Mouse (Mus musculus) megakaryocyte-erythroid progenitor cell, adult 5-6 weeks (primary cell): ENCODE measurements at regions not wholly inside any gene's neighbourhood (a gene's known extent, or its start where the extent isn't known, plus 50 kb on each side); places are given as distances from the start of the nearest gene placed in this dataset.
A peak's percentile ranks its signal among the peaks of the same experiment; 100 is the strongest.
"Not testable (repeated sequence)": the region's sequence is repeated elsewhere in the genome, so short reads cannot be mapped to it uniquely, and the experiment has no call there.

Experiments used
- ATAC-seq: replicated peaks from 2 replicates; pipeline ENCODE4 v1.8.0; 2016; ENCODE audit warnings: mild to moderate bottlenecking, inconsistent platforms; ENCODE audit not compliant: severe bottlenecking, poor library complexity, low FRiP score, low TSS enrichment

DNA sequence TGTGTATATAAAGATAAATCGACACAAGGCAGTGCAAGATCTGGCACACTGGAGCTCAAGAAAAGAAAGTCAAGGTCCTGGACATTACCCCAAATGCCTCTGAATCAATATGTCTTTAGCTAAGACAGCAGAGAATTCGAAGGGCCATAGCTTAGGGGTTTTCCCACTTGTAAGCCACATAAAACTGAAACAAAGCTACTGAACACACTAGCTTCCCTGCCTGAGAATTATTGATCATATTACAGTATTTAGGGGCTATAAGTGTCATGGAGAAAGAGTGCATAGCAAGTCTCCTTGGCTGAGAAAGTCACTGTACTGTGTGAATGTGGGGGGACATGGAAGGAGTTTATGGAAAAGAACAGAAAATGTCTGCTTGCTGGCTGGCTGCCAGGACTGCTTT lies 207.3 kb upstream of the Htr1f start:
- 0 out of 2 replicates have a peak, but pooled peaks have one; percentile 41 for ATAC-seq

- no peak for ATAC-seq
Measured at GRCm38 (mm10) chr16:65315052-65315451, 205.3 kb upstream of the Pou1f1 start.

GRCm38 (mm10) chr16:65332412-65332811 lies 187.9 kb upstream of the Pou1f1 start:
- no peak for ATAC-seq

GRCm38 (mm10) chr16:65339225-65339624 lies 181.1 kb upstream of the Pou1f1 start:
- ATAC-seq: no peak

- ATAC-seq: no peak
Measured at GRCm38 (mm10) chr16:65359881-65360280, 160.4 kb upstream of the Pou1f1 start.

DNA sequence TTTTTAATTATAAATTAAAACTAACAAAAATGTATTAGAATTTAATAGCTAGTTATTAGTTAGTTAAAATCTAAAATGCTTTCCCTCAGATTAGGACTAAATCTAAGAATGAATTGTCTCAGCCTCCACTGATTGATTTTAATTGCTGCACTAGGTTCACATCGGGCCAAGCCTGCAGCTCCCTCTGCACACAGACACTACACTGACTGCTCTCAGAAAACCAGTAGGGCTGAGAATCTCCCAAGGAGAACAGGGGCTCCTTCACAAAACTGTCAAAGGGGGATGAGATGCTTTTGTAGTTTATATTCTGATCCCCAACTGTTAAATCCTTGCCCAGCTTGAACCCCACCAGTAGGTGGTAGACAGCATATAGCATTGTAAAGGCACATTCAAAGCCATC lies 151.0 kb upstream of the Pou1f1 start:
- no peak for ATAC-seq

- ATAC-seq: peak; percentile 78; the same call in 1 of the 2 replicates
Measured at GRCm38 (mm10) chr16:65370939-65371338, 149.4 kb upstream of the Pou1f1 start.

- no peak for ATAC-seq
Measured at GRCm38 (mm10) chr16:65376553-65376952, 143.8 kb upstream of the Pou1f1 start.

DNA sequence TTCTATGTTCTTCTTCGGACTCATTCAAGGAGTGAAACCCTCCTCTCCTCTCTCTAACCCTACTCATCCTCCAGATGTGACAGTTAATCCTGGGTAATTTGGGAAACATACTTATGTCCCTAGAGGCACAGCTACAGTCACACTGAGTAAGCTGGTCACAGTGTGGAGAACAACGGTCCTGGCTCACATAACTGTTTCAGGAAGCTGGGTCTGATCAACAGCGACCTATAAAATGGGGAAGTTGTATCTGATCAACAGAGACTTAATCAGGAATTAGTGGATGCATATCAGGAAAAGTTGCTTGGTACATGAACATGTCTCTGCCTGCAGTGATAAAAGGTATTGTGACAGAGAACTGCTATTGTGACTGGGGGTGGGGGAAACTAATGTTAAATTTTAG lies 142.0 kb upstream of the Pou1f1 start:
- no peak for ATAC-seq

DNA sequence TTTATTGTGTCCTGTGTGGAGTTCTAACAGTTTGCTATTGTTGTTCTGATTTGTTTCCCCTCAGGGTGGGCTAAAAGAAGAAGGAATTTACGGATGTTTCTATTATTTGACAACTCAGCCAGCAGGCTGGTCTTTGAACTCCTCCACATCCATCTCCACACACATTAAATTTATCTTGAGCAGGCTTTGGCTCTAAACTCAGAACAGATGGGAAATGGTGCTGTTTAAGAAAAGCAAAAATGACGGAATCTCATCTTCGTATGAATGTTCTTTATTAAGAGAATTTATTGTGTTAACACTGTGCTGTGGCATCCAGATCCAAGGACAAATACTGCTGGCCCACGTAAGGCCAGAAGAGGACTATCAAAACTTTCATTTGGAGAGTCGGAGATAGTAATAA lies 140.4 kb upstream of the Pou1f1 start:
- no peak for ATAC-seq

DNA sequence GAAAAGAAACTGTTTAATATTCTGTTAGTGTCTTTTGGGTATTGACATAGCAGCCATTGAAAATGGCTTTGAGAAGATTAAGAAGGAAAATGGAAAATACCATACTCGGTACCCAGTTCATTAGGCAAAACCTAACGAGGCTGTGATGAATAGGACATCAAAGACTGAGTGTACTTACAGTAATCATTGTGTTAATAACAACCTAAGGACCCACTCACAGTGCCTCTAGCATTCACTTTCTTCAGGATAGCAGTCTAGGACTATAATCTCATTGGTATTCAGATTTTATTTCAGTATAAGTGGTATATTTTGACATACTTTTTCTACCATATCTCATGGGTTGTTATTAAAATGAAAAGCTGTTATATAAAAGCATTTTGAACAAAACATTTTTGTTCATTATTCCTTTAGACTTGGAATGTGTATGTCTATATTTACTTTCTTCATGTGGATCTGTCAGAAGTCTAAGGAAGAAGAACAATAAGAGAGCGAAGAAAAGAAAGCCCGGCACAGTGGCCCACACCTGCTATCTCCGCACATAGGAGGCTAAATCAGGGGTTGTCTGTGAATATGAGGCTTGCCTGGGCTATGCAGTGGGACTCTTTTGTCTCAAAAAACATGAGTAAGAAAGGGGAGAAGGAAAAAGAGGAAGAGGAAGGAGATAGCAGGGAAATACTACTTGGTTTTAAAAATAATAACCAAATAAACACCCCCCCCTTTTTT lies 116.2 kb upstream of the Pou1f1 start:
- no peak for ATAC-seq

DNA sequence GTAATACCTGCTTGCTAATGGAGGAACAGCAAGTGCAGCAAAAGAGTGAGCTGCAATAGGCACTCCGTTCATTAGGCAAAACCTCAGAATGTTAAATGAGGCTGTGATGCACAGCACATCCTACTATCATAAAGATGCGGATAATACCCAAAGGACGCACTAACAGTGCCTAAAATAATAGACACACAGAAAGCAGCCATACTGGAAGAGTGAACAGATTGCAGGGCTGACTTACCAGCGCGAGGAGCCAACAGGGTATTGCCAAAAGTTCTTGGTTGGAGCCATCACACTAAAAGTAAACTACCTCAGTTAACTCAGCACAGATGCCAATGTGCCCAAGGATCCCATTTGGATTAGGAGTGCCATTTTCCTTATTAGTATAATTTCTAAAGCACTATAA lies 115.5 kb upstream of the Pou1f1 start:
- no peak for ATAC-seq

DNA sequence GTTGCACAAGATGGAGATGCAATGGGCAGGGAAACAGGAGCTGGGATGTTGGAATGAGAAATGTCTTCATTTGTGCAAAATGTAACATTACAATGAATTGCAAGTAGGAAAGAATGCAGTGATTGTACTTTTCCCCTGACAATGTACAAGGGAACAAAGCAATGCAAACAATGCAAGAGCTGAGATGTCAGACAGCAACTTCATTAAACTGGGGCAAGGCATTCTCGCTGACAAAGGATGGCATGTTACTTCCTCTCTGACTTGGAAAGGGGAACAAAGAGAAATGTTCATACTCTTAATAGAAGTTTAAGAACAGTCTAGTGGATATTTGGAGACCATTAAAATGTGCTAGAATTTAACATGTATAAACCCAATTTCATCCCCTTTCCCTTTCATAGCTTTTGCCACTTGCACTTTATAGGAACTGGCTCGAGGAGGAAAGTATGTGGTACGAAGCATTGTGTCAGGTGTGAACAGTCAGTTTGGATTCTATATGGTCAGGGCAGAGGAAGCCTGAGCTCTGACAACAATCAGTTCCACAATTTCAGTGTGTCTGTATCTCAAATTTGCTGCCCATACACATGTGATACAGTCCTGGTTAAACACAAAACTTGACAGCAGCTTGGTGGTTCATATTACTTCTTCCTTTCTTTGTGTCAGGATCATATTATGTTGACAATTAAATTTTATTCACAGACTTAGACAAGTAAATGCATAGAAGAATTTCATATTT lies 114.3 kb upstream of the Pou1f1 start:
- ATAC-seq: no peak

GRCm38 (mm10) chr16:65432046-65432445 lies 88.3 kb upstream of the Pou1f1 start:
- not testable (repeated sequence) for ATAC-seq

- no peak for ATAC-seq
Measured at GRCm38 (mm10) chr16:65436076-65436475, 84.2 kb upstream of the Pou1f1 start.

GRCm38 (mm10) chr16:65441954-65442353 lies 78.4 kb upstream of the Pou1f1 start:
- ATAC-seq: no peak

GRCm38 (mm10) chr16:65448810-65449209 lies 71.5 kb upstream of the Pou1f1 start:
- peak; percentile 90 for ATAC-seq

- no peak for ATAC-seq
Measured at GRCm38 (mm10) chr16:65450706-65451105, 69.6 kb upstream of the Pou1f1 start.

DNA sequence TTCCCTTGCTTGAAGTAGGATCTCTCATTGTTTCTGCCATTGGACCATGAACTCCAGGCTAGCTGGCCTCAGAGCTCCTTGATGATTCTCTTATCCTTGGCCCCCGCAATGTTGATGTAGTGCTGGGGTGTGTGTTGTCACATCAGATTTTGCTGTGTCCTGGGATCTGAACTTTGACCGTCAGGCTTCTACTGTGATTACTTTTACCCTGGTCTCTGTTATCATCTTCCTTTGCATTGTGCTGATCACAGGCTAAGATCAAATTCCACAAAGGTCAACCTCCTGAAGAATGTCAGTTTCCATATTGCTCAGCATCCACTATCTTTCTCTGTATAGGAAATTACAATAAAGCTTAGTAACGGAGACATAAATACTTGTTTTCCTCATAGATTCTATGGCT lies 68.4 kb upstream of the Pou1f1 start:
- no peak for ATAC-seq

DNA sequence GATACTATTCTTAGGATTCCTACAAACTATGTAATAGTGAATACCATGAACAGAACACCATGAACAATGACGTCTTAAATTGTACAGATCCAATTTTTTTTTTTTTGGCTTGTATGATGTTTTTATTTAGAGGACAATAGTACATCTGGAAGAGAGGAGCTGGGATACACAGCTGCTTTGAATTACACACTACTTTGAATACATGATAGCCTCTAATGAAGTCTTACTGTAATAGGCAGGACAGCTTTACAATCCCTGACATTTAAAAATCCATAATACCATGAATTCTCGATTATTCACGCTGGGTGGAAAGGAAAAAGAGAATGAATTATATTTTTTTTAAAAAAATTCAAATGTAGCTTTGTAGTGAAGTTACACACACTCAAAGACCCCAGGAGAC lies 63.4 kb upstream of the Pou1f1 start:
- ATAC-seq: not testable (repeated sequence)

- no peak for ATAC-seq
Measured at GRCm38 (mm10) chr16:65458234-65458633, 62.1 kb upstream of the Pou1f1 start.
